Mouse (Mus musculus): ENCODE results near the gene Cfap299. TPM values are rescaled to one million over a fixed set of nuclear protein-coding genes. Genes with fewer than 3 reads are reported as not detected.

Gene Cfap299
- polyA plus RNA-seq, 1 experiment: not detected

DNA sequence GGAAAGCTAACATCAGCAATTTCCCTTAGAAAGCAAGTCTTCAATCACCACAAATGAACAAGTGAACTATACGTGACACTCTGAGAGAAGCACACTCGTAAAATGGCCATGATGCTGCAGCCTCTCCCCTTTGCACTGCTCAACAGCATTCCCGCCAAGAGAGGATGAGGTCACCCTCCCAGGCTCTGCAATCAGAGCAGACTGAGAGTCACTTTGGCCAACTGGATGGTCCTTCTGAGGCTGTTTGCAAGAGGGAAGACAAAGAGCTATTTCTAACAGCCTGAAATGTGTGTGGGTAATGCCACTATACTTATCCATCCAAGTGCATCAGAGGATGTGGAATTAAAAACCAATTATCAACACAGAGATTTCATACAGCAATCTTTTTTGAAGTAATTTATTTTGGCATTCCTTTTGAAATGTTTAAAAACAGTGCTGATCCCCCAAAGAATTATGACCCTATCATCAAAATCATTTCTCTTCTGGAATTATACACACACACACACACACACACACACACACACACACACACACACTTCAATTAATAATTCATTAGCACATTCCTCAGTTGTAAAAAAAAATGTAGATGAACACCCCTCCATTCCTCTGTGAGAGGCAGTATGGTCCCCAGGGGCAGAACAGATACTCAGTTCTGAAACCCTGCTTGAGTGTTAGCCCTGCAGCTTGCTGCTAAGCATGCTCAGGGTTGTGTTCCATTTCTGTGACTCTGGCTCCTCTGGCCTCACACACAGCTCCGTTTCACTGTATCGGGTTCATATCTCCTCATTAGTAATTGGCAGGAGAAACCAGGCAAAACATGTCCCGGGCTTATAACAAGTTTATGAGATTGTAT, 403.3 kb downstream of the Cfap299 start:
- no peak for TF ChIP-seq POLR2A (IDR thresholded peaks at IDR 0.05; ENCODE audit: insufficient read depth, low read depth, low read length)
- no peak for TF ChIP-seq CTCF (IDR thresholded peaks at IDR 0.05; ENCODE audit: insufficient read depth, low read depth, low read length)
- WGBS: 46% methylated on average over 6 of the region's 6 CpGs

DNA sequence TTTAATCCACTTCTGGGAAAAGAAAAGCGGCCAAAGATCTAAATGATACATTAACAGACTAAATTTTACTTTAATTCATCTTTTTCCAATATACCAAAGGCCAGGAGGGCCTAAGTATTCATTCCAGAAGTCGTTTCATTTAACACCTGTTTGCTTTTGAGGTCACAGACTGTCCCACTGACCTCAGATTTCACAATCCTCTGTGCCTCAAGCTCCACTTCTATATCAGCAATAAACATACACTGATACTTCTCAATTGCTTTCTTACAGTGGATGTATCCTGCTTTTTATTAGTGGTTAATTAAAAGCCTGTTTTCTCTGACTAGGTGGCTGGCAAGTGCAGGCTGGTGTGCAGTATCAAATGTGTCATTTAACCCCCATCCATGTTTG, 403.9 kb downstream of the Cfap299 start:
- H3K27ac ChIP-seq (ENCODE audit: insufficient read depth, low read depth, low read length): no peak overlapping the region
- no peak for TF ChIP-seq POLR2A (IDR thresholded peaks at IDR 0.05; ENCODE audit: insufficient read depth, low read depth, low read length)
- no peak for TF ChIP-seq CTCF (IDR thresholded peaks at IDR 0.05; ENCODE audit: insufficient read depth, low read depth, low read length)
- H3K4me3 ChIP-seq (ENCODE audit: insufficient read depth, low read depth, low read length): no peak overlapping the region
- 62% methylated on average over 2 of the region's 2 CpGs for WGBS
- H3K4me1 ChIP-seq (ENCODE audit: control insufficient read depth, insufficient read depth, low read length): no peaks in the 10 kb centered on the region

More for the DNA sequence above, 403.3 kb downstream of the Cfap299 start:
- Histone ChIP-seq H3K27ac (ENCODE audit: insufficient read depth, low read depth, low read length) (no peak overlapping the region), H3K4me1 (ENCODE audit: control insufficient read depth, insufficient read depth, low read length) (no peaks in the 10 kb centered on the region), H3K4me3 (ENCODE audit: insufficient read depth, low read depth, low read length) (no peak overlapping the region)

DNA sequence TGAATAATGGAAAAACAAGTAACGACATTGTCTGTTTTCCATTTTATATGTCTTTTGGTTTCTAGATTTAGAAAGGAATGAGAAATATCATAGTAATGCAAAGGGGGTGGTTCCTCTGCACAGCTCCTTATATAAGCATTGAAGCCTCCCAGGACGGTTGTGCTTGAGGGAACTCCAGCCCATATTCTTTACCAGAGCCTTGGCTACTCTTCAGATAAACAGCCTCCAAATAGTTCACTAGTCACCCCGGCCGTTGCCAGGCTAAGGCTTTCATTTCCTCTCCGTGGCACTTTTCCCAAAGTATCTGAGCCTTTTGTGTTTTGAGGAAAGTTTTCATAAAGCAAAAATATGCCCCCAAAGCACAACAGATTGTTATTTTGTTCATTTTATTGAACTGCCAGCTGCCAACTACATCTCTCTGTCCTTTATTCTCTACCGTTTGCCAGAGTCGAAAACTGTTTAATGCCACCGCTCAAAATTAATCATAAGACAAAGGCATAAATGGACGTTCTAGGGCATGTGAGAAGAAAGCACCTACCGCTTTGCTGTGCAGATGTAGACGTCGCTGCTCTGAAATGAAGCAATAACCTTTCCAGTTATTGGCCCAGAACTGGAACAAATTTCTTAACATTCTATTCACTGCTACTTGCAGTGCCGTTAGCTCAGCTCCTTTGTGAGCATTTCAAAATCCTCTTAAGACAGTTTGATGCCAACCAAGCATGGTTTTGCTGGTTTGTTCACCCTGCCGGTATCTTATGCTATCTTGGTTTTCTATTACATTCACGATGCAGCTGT, 433.0 kb downstream of the Cfap299 start:
- 36% methylated on average over 15 of the region's 15 CpGs for WGBS
- TF ChIP-seq CTCF (IDR thresholded peaks at IDR 0.05; ENCODE audit: insufficient read depth, low read depth, low read length) (no peak), POLR2A (IDR thresholded peaks at IDR 0.05; ENCODE audit: insufficient read depth, low read depth, low read length) (no peak)
- Histone ChIP-seq H3K4me3 (ENCODE audit: insufficient read depth, low read depth, low read length) (no peak overlapping the region), H3K27ac (ENCODE audit: insufficient read depth, low read depth, low read length) (no peak overlapping the region), H3K4me1 (ENCODE audit: control insufficient read depth, insufficient read depth, low read length) (no peaks in the 10 kb centered on the region)

DNA sequence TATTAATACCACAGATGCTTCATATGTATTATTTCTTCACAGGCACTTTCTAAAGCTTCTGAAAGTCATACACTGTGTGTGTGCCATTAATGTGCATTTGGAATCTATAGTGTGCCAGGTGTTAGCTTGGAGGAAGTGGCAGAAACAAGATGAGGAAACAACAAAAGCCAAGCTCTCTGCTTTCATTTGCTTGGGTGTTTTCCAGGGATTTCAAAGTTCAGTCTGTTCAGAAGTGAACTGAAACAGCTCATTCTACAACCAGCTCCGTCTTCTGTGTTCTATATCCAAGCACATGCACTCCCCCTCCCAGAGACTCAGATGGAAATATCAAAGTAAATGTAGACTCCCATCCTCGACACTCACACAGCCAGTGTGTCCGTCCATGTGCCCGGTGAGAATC, 449.5 kb downstream of the Cfap299 start:
- 66% methylated on average over 4 of the region's 4 CpGs for WGBS
- Histone ChIP-seq H3K4me3 (ENCODE audit: insufficient read depth, low read depth, low read length) (no peak overlapping the region), H3K27ac (ENCODE audit: insufficient read depth, low read depth, low read length) (no peak overlapping the region), H3K4me1 (ENCODE audit: control insufficient read depth, insufficient read depth, low read length) (no peaks in the 10 kb centered on the region)
- no peak for TF ChIP-seq POLR2A (IDR thresholded peaks at IDR 0.05; ENCODE audit: insufficient read depth, low read depth, low read length)
- TF ChIP-seq CTCF (IDR thresholded peaks at IDR 0.05; ENCODE audit: insufficient read depth, low read depth, low read length): no peak

DNA sequence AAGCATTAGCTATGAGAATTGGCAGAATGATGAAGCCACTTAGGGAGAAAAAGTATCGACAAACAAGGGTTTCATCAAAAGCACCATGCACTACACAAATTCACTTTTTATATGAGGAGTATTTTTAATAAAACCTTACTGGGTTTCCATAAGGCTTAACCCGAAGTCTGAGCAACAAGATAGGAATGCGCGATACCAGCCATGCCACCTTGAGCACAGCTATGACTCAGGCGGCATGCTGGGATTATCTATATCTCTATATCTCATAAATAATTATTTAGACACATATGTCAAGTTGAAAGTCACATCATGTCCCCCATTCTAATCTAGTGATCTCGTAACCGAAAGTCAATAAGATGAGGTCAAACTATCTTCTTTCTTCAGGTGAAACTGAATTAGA, 453.0 kb downstream of the Cfap299 start:
- no peaks in the 10 kb centered on the region for H3K4me1 ChIP-seq (ENCODE audit: control insufficient read depth, insufficient read depth, low read length)
- H3K4me3 ChIP-seq (ENCODE audit: insufficient read depth, low read depth, low read length): no peak overlapping the region
- no peak overlapping the region for H3K27ac ChIP-seq (ENCODE audit: insufficient read depth, low read depth, low read length)
- 98% methylated on average over 7 of the region's 7 CpGs for WGBS
- TF ChIP-seq POLR2A (IDR thresholded peaks at IDR 0.05; ENCODE audit: insufficient read depth, low read depth, low read length) (no peak), CTCF (IDR thresholded peaks at IDR 0.05; ENCODE audit: insufficient read depth, low read depth, low read length) (no peak)

DNA sequence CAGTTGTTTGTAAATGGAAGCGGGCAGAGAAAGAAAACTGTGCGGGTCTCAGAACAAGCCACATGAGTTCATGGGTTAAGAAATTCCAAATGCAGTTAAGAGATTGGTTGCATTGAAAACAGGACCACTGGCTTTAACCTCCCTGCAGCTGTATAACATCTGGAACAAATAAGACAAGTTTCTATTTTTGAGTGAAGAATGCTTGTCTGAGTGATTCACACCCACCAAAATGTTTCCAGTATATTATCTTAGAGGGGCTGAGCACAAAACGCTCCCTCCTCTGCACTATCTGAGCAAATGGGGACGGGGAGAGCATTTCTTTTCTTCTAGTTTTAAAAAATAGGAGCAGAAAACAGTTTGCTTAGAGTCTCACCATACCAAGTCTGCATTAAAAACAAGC, 458.6 kb downstream of the Cfap299 start:
- 75% methylated on average over 4 of the region's 4 CpGs for WGBS
- H3K4me1 ChIP-seq (ENCODE audit: control insufficient read depth, insufficient read depth, low read length): no peaks in the 10 kb centered on the region; the same call in 1 of the 2 replicates
- H3K27ac ChIP-seq (ENCODE audit: insufficient read depth, low read depth, low read length): no peak overlapping the region
- TF ChIP-seq CTCF (IDR thresholded peaks at IDR 0.05; ENCODE audit: insufficient read depth, low read depth, low read length) (no peak), POLR2A (IDR thresholded peaks at IDR 0.05; ENCODE audit: insufficient read depth, low read depth, low read length) (no peak)
- H3K4me3 ChIP-seq (ENCODE audit: insufficient read depth, low read depth, low read length): no peak overlapping the region

DNA sequence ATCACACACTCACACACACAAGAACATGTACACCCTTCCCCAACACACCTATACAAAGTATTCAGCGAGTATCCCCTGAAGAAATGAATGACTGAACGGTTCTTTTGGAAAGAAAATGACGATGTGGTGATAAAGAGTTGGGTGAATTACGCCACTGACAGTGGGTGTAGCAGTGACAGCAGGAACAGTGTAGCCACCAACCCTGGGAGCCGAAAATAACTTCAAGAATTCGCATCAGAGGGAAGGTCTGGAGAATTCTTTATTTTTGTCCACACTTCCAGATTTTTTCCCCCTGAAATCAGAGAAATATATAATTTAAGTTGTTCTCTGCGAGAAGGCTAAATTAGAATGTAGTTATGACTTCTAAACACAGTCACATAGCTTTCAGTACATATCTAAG, 459.5 kb downstream of the Cfap299 start:
- TF ChIP-seq POLR2A (IDR thresholded peaks at IDR 0.05; ENCODE audit: insufficient read depth, low read depth, low read length) (no peak), CTCF (IDR thresholded peaks at IDR 0.05; ENCODE audit: insufficient read depth, low read depth, low read length) (no peak)
- H3K4me1 ChIP-seq (ENCODE audit: control insufficient read depth, insufficient read depth, low read length): no peaks in the 10 kb centered on the region; the same call in 1 of the 2 replicates
- no peak overlapping the region for H3K27ac ChIP-seq (ENCODE audit: insufficient read depth, low read depth, low read length)
- no peak overlapping the region for H3K4me3 ChIP-seq (ENCODE audit: insufficient read depth, low read depth, low read length)
- WGBS: 66% methylated on average over 7 of the region's 7 CpGs

DNA sequence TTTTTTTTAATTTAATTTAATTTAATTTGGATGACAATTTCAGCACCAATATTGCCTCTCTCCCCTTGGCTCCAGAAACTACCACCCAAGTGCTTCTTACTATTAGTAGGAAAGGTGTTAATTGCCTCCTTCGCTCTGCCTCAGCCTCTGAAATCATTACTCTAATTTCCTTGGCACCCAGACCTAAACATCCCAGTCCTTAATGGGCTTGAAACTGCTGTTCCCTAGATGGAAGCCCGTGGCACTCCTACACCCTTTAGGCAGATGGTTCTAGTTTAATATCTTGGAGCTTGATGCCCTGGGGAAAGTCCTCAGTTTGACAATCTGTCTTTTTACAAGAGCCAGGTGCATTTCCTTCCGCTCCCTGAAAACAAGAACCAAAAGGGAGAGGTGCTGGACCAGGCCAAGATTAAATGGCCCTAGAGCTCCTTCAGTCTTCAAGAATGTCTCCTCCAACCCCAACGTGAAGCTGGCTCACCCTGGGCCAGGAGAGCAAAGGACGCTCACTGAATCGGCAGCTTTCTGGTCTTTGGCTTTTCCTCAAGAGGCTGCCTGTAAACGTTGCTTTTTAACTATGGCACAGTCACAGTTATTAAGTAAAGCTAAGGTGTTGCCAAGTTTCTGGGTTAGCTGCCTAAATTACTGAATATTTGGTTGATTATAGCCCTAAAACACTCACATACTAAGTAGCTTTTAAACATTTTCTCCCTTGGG, 461.9 kb downstream of the Cfap299 start:
- Histone ChIP-seq H3K4me1 (ENCODE audit: control insufficient read depth, insufficient read depth, low read length) (no peaks in the 10 kb centered on the region; the same call in 1 of the 2 replicates), H3K4me3 (ENCODE audit: insufficient read depth, low read depth, low read length) (no peak overlapping the region), H3K27ac (ENCODE audit: insufficient read depth, low read depth, low read length) (no peak overlapping the region)
- no peak for TF ChIP-seq CTCF (IDR thresholded peaks at IDR 0.05; ENCODE audit: insufficient read depth, low read depth, low read length)
- TF ChIP-seq POLR2A (IDR thresholded peaks at IDR 0.05; ENCODE audit: insufficient read depth, low read depth, low read length): no peak
- WGBS: 52% methylated on average over 7 of the region's 7 CpGs

Measured in olfactory bulb, adult 2 months (tissue).